Mouse (Mus musculus): ENCODE results near the gene Hist1h4d.
"Not testable (repeated sequence)": the region's sequence is repeated elsewhere in the genome, so short reads cannot be mapped to it uniquely, and the experiment has no call there.

Gene Hist1h4d

DNA sequence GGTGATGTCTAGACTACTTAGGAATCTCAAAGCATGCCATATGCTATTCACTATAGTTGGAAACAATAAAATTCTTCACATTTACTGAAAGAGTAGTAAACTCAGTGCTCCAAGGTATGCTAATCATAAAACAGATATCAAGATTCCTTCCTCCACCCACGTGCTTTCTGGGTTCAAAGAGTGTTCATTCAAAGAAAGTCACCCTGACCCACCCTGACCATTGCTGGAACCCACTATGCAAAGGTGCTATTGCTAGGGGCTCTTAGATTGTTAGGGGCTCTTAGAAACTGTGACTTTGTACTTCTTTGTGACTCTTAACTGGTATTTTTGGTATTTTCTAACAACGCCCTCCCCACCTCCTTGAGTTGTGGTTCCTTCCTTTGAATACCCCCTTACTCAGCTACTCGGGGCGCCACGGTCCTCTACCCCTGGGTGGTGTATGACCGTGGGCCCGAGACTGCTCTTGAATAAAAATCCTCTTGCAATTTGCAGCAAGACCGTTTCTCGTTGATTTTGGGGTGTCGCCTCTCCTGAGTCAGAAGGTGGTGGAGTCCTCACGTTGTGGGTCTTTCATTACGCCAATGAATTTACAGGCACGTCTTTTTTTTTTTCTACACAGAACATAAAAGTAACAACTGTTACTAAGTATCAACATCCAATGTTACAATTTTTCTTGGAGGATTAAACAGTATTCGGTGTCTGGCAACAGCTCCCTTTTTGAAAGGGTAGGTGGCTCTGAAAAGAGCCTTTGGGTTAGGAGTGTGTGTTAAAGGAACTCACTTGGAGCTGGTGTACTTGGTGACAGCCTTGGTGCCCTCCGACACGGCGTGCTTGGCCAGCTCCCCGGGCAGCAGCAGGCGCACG, 8.1 kb upstream of the Hist1h4d start:
- not testable (repeated sequence) for DNase-seq (ENCODE audit: low spot score)

- peak; percentile 96 for DNase-seq (ENCODE audit: low spot score)
Measured at GRCm38 (mm10) chr13:23573898-23574524, 7.4 kb upstream of the Hist1h4d start, which contains the start of the genes Hist1h2bf and Hist1h2ad. Gene Hist1h2bf (minus strand): TSS chr13:23574196. Gene Hist1h2ad (plus strand): TSS chr13:23574381.

- DNase-seq (ENCODE audit: low spot score): not testable (repeated sequence)
Measured at GRCm38 (mm10) chr13:23574546-23575170, 6.7 kb upstream of the Hist1h4d start.

- no peak for DNase-seq (ENCODE audit: low spot score)
Measured at GRCm38 (mm10) chr13:23575271-23575851, 6.0 kb upstream of the Hist1h4d start, which contains the start of gene Hist1h3d. Gene Hist1h3d (plus strand): TSS chr13:23575763.

- not testable (repeated sequence) for DNase-seq (ENCODE audit: low spot score)
Measured at GRCm38 (mm10) chr13:23575864-23576313, 5.5 kb upstream of the Hist1h4d start.

GRCm38 (mm10) chr13:23576351-23576881, 5.0 kb upstream of the Hist1h4d start:
- DNase-seq (ENCODE audit: low spot score): no peak

- DNase-seq (ENCODE audit: low spot score): no peak
Measured at GRCm38 (mm10) chr13:23576906-23577639, 4.3 kb upstream of the Hist1h4d start.

GRCm38 (mm10) chr13:23577835-23578234, 3.6 kb upstream of the Hist1h4d start:
- no peak for DNase-seq (ENCODE audit: low spot score)

DNA sequence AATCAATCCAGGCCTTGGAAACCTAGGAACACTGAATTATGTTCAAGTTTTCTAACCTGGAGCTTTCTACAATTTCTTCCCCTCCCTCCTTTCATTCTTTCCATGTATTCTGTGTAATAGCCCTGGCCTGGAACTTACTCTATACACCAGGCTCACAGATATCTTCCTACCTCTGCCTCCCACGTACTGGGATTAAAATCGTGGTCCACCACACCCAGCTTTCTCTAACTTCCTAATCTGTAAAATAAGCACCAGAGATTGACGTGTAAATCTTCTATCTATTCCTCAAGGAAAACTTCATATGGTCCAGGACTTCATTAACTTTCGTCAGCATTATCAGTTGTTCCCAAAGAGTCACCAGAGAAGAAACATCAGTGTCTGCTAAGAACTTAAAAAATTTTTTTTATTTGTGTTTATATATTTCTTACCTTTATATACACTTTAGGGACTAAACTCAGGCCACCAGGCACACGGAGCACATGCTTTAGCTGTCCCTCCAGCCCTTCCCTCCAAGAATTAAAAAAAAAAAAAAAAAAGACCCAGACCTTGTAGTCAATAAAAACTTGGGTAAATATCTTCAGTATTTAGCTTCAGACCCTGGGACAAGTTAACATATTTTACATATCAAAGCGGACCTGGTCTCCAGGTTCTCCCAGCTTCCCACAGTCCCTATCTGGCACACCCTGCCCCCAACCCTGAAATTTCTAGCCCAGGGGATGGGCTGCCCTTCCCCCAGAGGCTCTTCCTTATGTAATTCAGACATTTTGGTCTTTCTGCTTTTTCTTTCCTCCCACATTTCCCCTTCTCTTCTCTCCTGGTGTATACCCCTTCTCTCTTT, 1.0 kb downstream of the Hist1h4d start:
- no peak for DNase-seq (ENCODE audit: low spot score)

- DNase-seq (ENCODE audit: low spot score): no peak
Measured at GRCm38 (mm10) chr13:23583387-23584068, 2.1 kb downstream of the Hist1h4d start.

DNA sequence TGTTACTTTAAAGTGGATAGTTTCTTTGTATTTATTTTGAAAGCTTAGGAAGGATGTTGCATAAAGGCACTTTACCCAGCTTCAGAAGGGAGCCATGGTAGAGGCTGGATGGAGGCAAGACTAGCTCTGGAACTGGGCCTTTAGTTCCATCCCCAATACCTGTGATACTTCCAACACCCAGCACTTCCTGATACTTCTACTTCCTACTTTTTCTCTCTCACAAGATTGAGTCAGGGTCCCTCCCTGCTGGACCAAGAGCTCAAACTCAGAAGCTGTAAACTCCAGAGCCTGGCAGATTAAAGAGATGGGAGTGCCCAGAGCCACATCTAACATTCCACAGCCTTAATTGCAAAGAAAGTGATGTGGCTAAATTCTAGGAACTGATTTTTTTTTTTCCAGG, 2.9 kb downstream of the Hist1h4d start:
- DNase-seq (ENCODE audit: low spot score): no peak

- no peak for DNase-seq (ENCODE audit: low spot score)
Measured at GRCm38 (mm10) chr13:23585029-23585441, 3.6 kb downstream of the Hist1h4d start.

DNA sequence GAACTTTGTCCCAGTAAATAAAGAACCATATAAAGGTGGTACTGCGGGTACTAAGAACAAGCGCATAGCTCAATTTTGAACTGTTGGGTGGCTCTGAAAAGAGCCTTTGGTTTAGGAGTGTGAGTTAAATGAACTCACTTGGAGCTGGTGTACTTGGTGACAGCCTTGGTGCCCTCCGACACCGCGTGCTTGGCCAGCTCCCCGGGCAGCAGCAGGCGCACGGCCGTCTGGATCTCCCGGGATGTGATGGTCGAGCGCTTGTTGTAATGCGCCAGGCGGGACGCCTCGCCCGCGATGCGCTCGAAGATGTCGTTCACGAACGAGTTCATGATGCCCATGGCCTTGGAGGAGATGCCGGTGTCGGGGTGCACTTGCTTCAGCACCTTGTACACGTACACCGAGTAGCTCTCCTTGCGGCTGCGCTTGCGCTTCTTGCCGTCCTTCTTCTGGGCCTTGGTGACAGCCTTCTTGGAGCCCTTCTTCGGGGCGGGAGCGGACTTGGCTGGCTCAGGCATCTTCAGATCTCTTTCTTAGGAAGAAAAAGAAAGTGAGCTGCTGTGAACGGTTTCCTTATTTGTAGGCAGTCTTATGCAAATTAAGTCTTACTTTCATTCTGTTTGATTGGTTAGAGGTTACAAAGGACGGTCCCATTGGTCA, 4.2 kb downstream of the Hist1h4d start:
- peak; percentile 87 for DNase-seq (ENCODE audit: low spot score)

DNA sequence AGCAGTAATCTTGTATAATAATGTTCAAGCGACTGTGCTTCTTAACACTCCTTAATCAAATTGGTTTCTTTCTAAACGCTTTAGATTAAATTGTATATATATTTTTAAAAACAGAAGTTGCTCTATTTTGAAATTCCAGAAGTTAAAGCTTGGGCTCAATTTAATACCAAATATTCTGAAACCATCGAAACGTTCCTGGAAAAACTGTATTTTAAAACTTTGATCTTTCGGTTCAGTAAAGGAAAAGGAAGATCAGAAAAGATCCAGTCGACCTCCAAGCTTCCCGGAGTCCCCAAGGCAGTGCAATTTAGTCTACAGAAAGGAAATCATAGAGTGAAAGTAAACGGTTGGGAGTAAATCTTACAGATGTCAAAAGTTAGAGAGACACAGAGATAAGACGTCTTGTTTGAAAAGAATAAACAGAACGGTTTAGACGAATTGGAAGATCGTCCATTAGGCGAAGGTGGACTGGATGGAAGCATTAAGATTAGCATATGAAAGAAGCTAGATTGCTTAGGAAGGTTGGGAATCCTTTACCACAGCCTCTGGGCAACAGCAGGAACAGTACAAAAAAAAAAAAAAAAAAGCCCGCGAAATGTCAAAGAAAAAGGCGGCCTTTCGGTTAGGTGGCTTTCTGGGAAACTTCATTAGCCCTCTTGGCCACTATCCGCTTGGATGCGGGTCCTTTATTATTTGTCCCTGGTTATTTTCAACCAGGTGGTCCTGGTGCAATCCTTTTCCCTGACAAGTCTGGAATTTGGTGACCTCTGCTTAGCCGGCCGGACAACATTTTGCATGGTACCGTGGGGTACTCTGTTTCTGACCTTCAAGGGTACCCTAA, 4.9 kb downstream of the Hist1h4d start:
- no peak for DNase-seq (ENCODE audit: low spot score)

DNA sequence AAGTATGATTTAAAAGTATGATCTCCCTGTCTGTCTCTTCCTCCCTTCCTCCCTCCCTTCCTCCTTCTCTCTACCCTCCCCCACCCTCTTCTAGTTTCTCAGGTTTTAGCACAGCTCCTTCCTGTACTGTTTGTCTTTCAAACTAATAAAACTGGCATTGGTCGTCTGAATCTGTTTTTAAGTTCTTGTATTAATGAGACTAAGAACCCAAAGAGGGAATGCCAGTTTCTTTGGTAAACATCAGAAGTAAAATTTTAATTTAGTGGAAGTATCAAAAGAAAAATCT, 5.5 kb downstream of the Hist1h4d start:
- DNase-seq (ENCODE audit: low spot score): no peak

DNA sequence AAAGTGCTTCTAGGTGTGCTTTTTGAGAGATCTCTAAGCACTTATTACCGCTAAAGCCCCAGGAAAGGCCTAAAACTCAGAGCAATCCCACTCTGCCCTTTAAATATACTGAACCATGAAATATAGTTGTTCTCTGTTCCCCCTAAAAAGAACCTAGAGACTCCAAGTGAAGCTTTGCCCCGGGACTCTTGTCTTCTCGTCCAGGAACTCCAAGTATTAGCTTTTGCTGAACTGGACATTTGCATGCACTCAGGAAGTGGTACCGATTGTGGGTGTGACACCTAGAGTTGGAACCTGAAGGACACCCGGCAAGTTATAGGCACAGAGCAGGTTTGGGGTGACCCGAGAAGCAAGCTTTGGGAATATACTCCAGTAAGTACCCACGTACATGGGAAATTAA, 9.8 kb downstream of the Hist1h4d start:
- no peak for DNase-seq (ENCODE audit: low spot score)

DNA sequence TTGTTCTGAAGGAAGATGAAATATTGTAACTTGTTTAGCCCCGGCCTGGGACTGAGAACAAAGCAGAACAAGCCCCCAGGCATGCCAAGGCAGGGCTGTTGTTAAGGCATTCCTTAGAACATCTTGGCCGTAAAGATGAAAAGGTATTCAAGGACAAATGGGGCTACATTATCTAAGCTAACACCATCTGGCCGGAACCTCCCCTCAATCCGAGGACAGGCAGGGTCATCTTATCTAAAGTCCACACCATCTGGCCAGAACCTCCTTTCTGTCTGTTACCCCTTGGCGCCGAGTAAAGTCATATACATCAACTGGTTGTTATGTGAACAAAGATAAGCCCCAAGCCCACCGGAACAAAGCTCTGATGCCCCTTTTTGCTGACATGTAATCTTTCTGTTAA, 10.5 kb downstream of the Hist1h4d start:
- not testable (repeated sequence) for DNase-seq (ENCODE audit: low spot score)

DNA sequence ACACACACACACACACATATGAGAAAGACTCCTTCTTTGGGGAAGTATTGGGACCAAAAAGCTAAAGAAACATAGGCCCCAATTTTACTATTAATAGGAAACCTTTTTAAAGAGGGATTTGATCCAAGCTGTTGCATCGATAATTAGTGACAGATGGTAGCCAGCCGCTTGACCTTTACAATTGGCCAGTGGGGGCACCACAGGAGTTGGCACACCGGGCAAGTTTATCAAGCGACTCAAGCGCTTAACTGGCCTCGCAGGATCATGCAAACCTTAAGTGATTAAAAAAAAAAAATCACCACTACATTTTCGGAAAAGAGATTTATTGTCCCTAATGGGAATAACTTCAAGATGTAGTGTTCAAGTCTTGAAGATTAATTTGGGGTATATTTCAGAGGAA, 11.2 kb downstream of the Hist1h4d start:
- no peak for DNase-seq (ENCODE audit: low spot score)

Data from layer of hippocampus, adult 9-10 months (tissue).